Mouse (Mus musculus) 416B (cell line): ENCODE measurements at regions not wholly inside any gene's neighbourhood (a gene's known extent, or its start where the extent isn't known, plus 50 kb on each side); places are given as distances from the start of the nearest gene placed in this dataset.

ENCODE experiments used
- DNase-seq: peaks from one replicate; pipeline ENCODE4 v3.0.0; 2011; ENCODE audit warnings: low read depth

DNA sequence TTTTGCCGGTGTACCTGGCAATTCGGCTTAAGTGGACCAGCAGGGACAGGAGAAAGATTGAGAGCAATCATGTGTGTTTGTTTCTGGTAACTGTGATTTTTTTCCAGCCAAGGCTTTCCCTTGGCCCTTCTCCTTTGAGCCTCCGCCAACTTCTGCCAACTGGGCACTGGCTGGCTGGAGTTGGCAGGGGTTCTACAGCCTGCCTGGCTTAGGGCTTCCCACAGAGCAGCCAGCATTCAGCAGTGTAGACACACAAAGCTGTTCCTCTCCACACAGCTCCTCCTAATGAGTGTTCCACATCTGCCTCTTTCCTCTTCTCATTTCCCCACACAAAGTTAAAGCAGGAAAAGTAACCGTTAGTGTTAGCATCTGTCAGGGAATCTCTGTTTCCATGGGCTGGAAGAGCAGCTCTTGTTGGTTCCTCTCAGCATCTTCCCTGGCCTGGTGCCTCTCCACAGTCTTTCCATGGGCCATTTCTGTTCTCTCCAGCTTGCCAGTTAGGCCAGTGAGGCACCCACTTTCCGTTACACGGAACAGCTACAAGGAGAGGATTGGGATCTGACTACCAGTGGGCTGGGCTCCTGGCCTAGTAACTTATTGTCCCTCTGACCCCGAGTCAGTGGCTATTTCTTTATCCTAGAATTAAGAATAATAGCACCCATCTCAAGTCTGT lies 68.0 kb upstream of the Rbm24 start:
- no peak for DNase-seq

- no peak for DNase-seq
Measured at GRCm38 (mm10) chr13:46355306-46355705, 62.9 kb upstream of the Rbm24 start.

- DNase-seq, result peak; percentile 84
Measured at GRCm38 (mm10) chr13:46355975-46356374, 62.3 kb upstream of the Rbm24 start.

- peak; percentile 25 for DNase-seq
Measured at GRCm38 (mm10) chr13:46357037-46357436, 61.2 kb upstream of the Rbm24 start.

DNA sequence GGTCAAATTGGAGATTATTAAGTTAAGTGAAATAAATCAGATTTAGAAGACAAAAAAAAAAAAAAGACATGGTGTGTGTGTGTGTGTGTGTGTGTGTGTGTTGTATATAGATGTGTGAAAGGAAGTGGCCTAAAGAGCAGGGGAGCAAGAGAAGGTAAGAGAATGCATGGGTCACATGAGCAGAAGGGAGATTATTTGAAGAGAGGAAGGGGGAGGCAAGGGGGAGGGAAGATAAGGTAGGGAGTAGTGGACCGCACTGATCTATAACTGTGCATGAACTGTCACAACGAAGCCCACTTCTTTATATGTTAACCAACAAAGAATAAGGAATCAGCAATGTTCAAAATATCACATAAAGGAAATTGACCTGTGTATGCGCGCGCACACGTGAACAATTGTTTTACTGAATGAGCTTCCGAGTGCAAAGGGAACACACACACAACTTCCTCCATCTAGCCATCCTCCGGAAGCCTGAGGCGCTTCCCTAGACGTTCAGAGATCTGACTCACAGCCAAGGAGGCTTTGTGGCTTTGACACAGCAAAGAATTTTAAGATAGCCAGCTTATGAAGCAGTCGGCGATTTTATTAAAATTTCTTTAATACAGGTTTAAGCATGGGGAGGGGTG lies 57.6 kb upstream of the Rbm24 start:
- peak; percentile 96 for DNase-seq

DNA sequence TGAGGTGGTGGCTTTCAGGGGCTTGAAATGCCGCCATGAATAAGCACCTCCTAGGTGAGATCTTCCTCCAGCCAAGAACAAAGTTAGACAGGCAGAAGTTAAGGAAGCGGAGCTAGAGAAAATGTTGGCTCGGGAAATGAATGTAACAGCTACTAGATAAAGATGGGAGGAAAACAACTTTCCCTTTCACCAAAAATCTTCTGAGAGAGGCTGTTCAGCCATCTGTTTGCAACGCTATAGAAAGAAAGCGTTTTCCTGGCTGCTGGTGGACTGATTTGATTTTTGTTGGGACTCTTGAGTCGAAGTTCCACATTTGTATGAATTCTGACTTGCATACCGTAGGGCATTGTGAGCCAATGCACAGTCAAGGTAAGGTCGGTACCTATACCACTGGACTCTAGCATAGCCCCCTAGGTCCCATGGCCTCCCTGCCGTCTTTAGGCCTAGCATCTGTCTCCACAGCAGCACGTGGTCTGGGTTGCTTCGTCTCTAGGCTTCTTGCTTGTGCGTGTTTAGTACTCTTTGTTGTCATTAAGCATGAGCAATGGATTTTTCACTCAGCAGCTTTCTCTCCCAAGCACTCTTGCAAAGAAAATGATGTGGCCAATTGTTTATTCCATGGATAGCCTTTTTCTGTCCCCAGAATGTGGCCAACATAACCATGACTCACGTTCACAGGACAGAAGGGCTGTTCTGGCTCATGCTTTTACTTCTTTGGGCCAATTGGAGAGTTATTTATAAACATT lies 54.6 kb upstream of the Rbm24 start:
- DNase-seq, result no peak

DNA sequence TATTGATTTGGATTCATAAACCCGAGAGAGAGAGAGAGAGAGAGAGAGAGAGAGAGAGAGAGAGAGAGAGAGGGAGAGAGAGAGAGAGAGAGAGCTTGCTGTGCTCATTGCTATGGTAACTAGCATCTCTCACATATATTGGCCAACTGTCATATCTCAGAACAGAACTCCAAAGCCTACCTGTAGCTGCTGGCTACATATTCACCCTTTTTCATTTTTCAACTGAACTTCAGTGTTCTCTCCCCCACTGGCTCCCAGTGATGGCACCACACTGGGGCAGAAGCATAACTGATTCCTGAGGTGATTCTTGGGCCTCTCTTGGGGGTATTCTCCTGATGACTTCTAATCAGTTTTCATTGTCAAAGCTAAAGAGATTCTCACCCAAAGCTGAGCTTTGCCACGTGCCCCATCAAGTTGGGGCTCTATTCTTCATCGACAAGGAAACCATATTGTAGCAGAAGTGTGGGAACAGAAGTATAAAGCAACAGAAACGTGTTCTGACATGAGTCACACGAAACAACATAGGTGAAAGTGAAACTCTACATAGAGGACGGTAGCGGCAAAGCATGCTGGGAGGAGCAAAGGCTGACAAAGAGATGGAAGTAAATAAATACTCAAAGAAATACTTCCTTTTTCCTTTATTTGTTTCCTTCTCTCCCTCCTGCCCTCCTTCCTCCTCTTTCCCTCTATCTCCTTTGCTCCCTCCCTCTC lies 53.9 kb upstream of the Rbm24 start:
- DNase-seq, result no peak

- no peak for DNase-seq
Measured at GRCm38 (mm10) chr13:46365292-46365691, 52.9 kb upstream of the Rbm24 start.
